Mouse (Mus musculus) heart, postnatal 0 days (tissue): ENCODE data around the gene Mindy4. TPM values are rescaled to one million over a fixed set of nuclear protein-coding genes. Genes with fewer than 3 reads are reported as not detected.

Experiments
- ATAC-seq: fragments of 200-750 bp; cut with Nextera tagmentation; 2 replicates; pipeline ENCODE4 v1.8.0; 2017; ENCODE audit warnings: low read depth, moderate number of reproducible peaks, moderate library complexity; ENCODE audit not compliant: insufficient read depth
- DNase-seq: peaks from one replicate; pipeline ENCODE4 v3.0.0-alpha.2; 2016; ENCODE audit warnings: low spot score
- H3K27ac ChIP-seq: fragments of 300-500 bp; sonication (generic); 2 replicates; pipeline ENCODE4 v1.5.1; 2014; ENCODE audit warnings: low read depth, mild to moderate bottlenecking
- H3K27me3 ChIP-seq: fragments of 300-500 bp; sonication (generic); 2 replicates; pipeline ENCODE4 v1.6.1; 2014; ENCODE audit warnings: low read length, mixed read lengths; ENCODE audit not compliant: control insufficient read depth, insufficient read depth
- H3K36me3 ChIP-seq: fragments of 300-500 bp; sonication (generic); replicated peaks from 2 replicates; pipeline ENCODE4 v1.6.1; 2014; ENCODE audit warnings: low read length, mixed read lengths; ENCODE audit not compliant: control insufficient read depth, insufficient read depth
- H3K4me1 ChIP-seq: fragments of 300-500 bp; sonication (generic); 2 replicates; pipeline ENCODE4 v1.6.1; 2014; ENCODE audit warnings: antibody characterized with exemption; ENCODE audit not compliant: control insufficient read depth, insufficient read depth
- H3K4me2 ChIP-seq: fragments of 300-500 bp; sonication (generic); 2 replicates; pipeline ENCODE4 v1.6.1; 2014; ENCODE audit warnings: low read depth, mild to moderate bottlenecking, low read length, moderate library complexity
- H3K4me3 ChIP-seq: fragments of 300-500 bp; sonication (generic); 2 replicates; pipeline ENCODE4 v1.5.1; 2014; ENCODE audit warnings: low read depth, low read length
- H3K9ac ChIP-seq: fragments of 300-500 bp; sonication (generic); replicated peaks from 2 replicates; pipeline ENCODE4 v1.6.1; 2014; ENCODE audit warnings: low read depth, low read length, mixed read lengths
- H3K9me3 ChIP-seq: fragments of 300-500 bp; sonication (generic); replicated peaks from 2 replicates; pipeline ENCODE4 v1.6.1; 2016; ENCODE audit warnings: low read length; ENCODE audit not compliant: control insufficient read depth
- CTCF ChIP-seq: IDR thresholded peaks from 2 replicates; pipeline ENCODE4 v1.5.1; 2016; ENCODE audit warnings: antibody characterized with exemption, control low read depth, low read depth
- EP300 ChIP-seq: IDR thresholded peaks from 2 replicates; pipeline ENCODE4 v1.6.1; 2016; ENCODE audit warnings: antibody characterized with exemption, low read depth
- WGBS: fragments of 180-500 bp; shearing (Covaris S2); extraction: QIAGEN DNeasy Blood & Tissue Kit; methylation state at CpG from one replicate; pipeline ENCODE4 v1.1.7; 2014; 5-methylcytosine and 5-hydroxymethylcytosine counted together
- polyA plus RNA-seq: library from polyadenylated mRNA; unstranded; fragments of >200 nt; fragmentation: Nextera tagmentation; extraction: Ambion mirVana; gene quantifications from 2 replicates; pipeline ENCODE4 v1.2.1, GENCODE M21; 2015
- total RNA-seq: library from RNA; depleted of rRNA; stranded (reverse); fragments of >200 nt; gene quantifications from 2 replicates; pipeline ENCODE4 v1.2.3, GENCODE M21; 2014; ENCODE audit warnings: low replicate concordance

The Mindy4 gene
- total and polyA plus RNA-seq, 2 experiments from 2014 or later: 3.9 to 31.2 TPM

DNA sequence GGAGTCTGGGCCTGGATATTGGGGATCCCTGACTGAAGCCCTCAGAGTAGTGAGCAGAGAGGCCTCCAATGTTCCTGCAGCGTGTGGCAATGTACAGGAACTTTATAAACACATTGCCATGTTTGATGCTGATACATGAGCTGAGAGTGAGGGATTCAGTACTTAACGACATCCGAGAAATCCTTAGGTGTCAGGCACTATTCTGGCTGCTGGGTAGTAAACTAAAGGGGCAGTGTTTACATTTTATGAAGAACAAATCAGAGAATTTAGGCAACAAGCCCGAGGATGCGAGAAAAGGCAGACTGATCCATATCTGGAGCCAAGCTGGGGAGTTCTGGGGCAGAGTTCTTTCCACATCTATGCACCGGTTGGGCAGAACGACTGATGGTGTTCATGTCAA, 152.4 kb downstream of the Mindy4 start:
- WGBS: 72% methylated on average over 7 of the region's 7 CpGs
- Histone ChIP-seq H3K27ac (no peak overlapping the region), H3K9ac (no peak overlapping the region), H3K4me1 (peaks cover 7% of the 10 kb centered on the region; the same call in 1 of the 2 replicates), H3K27me3 (no peaks in the 10 kb centered on the region), H3K36me3 (no peaks in the 10 kb centered on the region), H3K4me2 (no peak overlapping the region), H3K9me3 (no peaks in the 10 kb centered on the region), H3K4me3 (no peak overlapping the region)
- DNase-seq: no peak
- no peak for ATAC-seq
- TF ChIP-seq EP300: no peak
- TF ChIP-seq CTCF: no peak

DNA sequence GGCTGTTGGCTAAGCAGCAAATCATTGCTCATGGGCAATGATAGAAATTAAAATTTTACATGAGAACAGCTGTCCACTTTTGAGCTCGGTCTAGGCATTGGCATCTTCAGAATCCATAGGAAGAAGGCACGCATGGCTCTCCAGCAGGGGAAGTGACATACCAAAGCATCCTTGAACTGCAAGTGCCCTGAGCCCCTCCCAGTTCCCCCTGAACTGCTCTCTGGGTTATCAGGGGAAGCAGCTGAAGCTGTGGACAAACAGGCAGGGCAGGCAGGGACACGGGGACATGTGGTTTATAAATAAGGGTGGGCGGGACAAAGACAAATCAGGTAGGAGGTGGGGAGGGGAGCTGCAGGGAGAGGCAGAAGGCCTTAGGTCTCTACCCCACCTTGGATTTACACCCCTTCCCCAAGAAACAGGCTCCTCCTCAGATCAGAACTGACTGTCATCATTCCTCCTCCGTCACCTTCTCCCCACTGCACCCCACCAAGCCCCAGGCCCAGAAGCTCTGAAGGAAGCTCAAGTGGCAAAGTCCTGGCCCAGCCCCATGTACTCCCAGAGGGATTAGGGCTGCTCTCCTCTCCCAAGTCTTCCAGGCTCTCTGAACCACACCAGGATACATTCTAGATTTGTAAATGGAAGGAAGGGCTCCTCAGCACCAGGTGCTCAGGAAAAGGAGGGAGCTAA, 153.0 kb downstream of the Mindy4 start:
- peaks cover 7% of the 10 kb centered on the region; the same call in 1 of the 2 replicates for H3K4me1 ChIP-seq
- no peak overlapping the region for H3K4me2 ChIP-seq
- no peak overlapping the region for H3K27ac ChIP-seq
- ATAC-seq (peak; percentile 50), DNase-seq (peak; percentile 24)
- H3K36me3 ChIP-seq: no peaks in the 10 kb centered on the region
- H3K4me3 ChIP-seq: no peak overlapping the region
- H3K9me3 ChIP-seq: no peaks in the 10 kb centered on the region
- H3K9ac ChIP-seq: no peak overlapping the region
- 17% methylated on average over 5 of the region's 5 CpGs for WGBS
- TF ChIP-seq CTCF: no peak
- TF ChIP-seq EP300: no peak; the same call in 1 of the 2 replicates
- no peaks in the 10 kb centered on the region for H3K27me3 ChIP-seq

DNA sequence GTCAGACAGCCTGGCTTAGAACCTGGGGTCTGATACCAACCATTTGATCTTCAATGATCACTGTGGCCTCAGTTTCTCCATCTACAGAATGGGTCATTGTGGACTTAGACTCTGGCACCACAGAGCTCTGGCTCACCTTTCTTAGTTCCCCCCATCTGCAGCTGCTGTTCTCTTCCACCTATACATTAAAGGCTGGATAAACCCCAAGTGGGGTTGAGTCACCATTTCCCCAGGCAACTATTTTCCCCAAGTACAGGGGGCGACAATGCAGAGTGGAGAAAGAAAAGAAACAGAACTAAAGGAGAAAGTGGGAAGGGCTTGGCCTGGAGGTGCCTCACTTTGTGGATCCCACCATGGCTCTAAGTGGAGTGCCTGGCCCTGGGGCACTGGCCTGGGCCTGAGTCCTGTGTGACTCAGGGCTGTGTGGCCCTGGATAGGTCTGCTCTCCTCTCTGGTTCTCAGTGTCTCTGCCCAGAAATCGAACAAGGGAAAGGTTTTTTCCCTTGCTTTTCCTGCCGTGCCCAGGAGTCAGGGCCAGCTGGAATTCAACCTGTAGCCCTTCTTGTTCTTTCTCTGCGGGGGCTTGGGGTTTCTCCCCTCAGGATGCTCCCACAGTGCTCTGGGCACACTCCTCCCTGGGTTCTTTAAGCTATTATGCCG, 153.9 kb downstream of the Mindy4 start:
- Histone ChIP-seq H3K27me3 (no peaks in the 10 kb centered on the region), H3K4me3 (no peak overlapping the region), H3K4me1 (peaks cover 7% of the 10 kb centered on the region; the same call in 1 of the 2 replicates), H3K9ac (no peak overlapping the region), H3K9me3 (no peaks in the 10 kb centered on the region), H3K4me2 (no peak overlapping the region), H3K36me3 (no peaks in the 10 kb centered on the region), H3K27ac (no peak overlapping the region)
- DNase-seq (no peak), ATAC-seq (no peak)
- WGBS: 74% methylated on average over 5 of the region's 5 CpGs
- TF ChIP-seq EP300 (no peak), CTCF (no peak)

DNA sequence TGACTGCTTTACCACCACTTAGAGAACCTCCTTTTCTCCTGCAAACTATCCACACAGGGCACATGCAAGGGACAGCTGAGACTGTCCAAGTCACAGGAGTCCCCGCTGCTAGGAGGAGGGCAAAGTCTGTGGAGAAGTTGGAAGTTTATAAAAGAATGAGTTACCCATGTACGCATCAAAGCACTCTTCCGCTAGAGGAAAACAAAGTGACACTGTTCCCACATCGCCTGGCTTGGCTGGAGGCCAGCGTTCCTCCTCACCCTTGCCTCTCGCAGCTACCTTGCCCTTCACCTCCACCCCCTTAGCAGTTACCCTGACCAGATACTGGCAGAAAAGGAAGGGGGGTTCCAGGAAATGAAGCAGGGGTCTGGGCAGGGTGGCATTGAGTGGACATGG, 154.5 kb downstream of the Mindy4 start:
- Histone ChIP-seq H3K9ac (no peak overlapping the region), H3K9me3 (no peaks in the 10 kb centered on the region), H3K4me2 (no peak overlapping the region), H3K27me3 (no peaks in the 10 kb centered on the region), H3K27ac (no peak overlapping the region), H3K36me3 (no peaks in the 10 kb centered on the region), H3K4me3 (no peak overlapping the region), H3K4me1 (peaks cover 7% of the 10 kb centered on the region; the same call in 1 of the 2 replicates)
- TF ChIP-seq EP300 (no peak), CTCF (no peak)
- 39% methylated on average over 6 of the region's 6 CpGs for WGBS
- no peak for ATAC-seq
- DNase-seq: no peak

- ATAC-seq: no peak
- TF ChIP-seq EP300 (no peak), CTCF (peak; percentile 68)
- no peaks in the 10 kb centered on the region for H3K36me3 ChIP-seq
- no peaks in the 10 kb centered on the region for H3K27me3 ChIP-seq
- H3K9ac ChIP-seq: no peak overlapping the region
- 26% methylated on average over 2 of the region's 2 CpGs for WGBS
- no peak overlapping the region for H3K27ac ChIP-seq
- no peak overlapping the region for H3K4me3 ChIP-seq
- H3K4me2 ChIP-seq: no peak overlapping the region
- peaks cover 7% of the 10 kb centered on the region; the same call in 1 of the 2 replicates for H3K4me1 ChIP-seq
- no peaks in the 10 kb centered on the region for H3K9me3 ChIP-seq
- DNase-seq: peak; percentile 19
Observed at GRCm38 (mm10) chr6:55358731-55359143, 155.6 kb downstream of the Mindy4 start.
